14 mouse cellular contexts compared by ENCODE assay signal in the genomic region with DNA sequence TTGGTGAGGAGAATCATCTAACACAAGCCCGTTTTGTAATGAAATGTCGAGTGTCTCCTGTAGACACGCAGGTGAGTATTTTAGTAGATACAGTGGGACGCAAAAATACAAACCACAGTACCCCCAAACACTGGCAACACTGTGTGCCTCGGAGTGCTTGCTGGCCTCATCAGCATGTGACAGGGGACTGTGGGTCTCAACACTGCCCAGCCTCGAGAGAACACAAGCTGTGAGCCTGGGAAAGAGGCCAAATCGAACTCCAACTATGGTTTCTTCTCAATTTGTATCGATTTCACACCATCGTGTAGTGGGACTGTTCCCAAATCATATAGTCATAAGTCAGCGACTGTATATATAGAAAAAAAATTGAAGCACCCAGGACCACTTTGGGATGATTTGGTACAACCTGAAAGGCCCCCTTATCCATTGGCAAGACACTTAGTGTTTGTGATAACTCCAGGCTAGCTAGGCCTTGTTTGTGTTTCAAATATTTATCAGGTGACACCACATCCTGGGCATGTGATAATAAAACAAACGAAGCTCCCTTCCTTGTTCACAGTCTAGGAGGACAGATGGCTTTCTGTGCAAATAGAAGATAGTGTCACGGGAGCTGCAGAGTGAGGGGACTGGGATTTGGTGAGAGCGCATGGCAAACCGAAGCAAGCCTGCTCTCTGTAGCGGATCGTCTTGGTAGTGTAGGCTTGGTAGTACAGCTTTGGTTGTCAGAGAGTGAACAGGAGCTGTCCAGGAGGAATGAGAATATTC. TPM values are rescaled to one million over a fixed set of nuclear protein-coding genes. Genes with fewer than 3 reads are reported as not detected.
DNase-seq lines count a peak whose midpoint lies in the region; ATAC-seq and TF ChIP-seq lines count a peak whose summit lies in the region.
"Had no signal": no experiment of that assay in that cellular context is flagged by ENCODE, and none has a peak within 500 bp of the region (broad histone marks: within the 10 kb centered on the region; RNA-seq: fewer than 3 reads in every experiment).

No protein-coding gene starts in this region.

- ATAC-seq in heart, embryonic 11.5 days (replicated peaks; ENCODE audit: insufficient number of reproducible peaks, low FRiP score, low TSS enrichment), result no peak
- peak; percentile 71 for ATAC-seq in forebrain, postnatal 0 days
- ATAC-seq: intestine, embryonic 15.5 days had no signal

- peaks cover 44% of the 10 kb centered on the region for H3K4me1 ChIP-seq in heart, embryonic 11.5 days (ENCODE audit: control insufficient read depth, insufficient read depth, low read length)
- H3K4me1 ChIP-seq in forebrain, postnatal 0 days (ENCODE audit: insufficient read depth), result no peaks in the 10 kb centered on the region

- H3K4me2 ChIP-seq in heart, embryonic 11.5 days, result no peak overlapping the region
- no peak overlapping the region for H3K4me2 ChIP-seq in forebrain, postnatal 0 days (ENCODE audit: low read depth)
- H3K4me2 ChIP-seq: embryonic facial prominence, embryonic 15.5 days; intestine, embryonic 15.5 days; neural tube, embryonic 13.5 days had no signal

- peak; percentile 45 for DNase-seq in cerebellum, adult 11-12 months
- DNase-seq in cerebellum, postnatal 36 days, result no peak
- no peak for DNase-seq in heart, postnatal 36 days
- peak; percentile 52 for DNase-seq in layer of hippocampus, adult 9-11 months
- DNase-seq in layer of hippocampus, postnatal 36 days, result no peak
- DNase-seq in forebrain, postnatal 0 days, result peak; percentile 40
- no peak for DNase-seq in retina, postnatal 1 day
- DNase-seq: thymus, postnatal 14 days had no signal

- H3K27ac ChIP-seq in heart, embryonic 11.5 days (ENCODE audit: low read depth, low read length), result peak overlapping the region; percentile 46
- no peak overlapping the region for H3K27ac ChIP-seq in forebrain, postnatal 0 days (ENCODE audit: low read depth, low read length)
- H3K27ac ChIP-seq: embryonic facial prominence, embryonic 15.5 days; intestine, embryonic 15.5 days; liver, embryonic 14.5 days; neural tube, embryonic 13.5 days had no signal

- H3K9me3 ChIP-seq in heart, embryonic 11.5 days (replicated peaks; ENCODE audit: control insufficient read depth, low read length), result no peaks in the 10 kb centered on the region
- H3K9me3 ChIP-seq in forebrain, postnatal 0 days (ENCODE audit: low read length), result no peaks in the 10 kb centered on the region
- H3K9me3 ChIP-seq: embryonic facial prominence, embryonic 15.5 days; intestine, embryonic 15.5 days; megakaryocyte, embryonic 14.5 days; neural tube, embryonic 13.5 days had no signal

- H3K27me3 ChIP-seq in heart, embryonic 11.5 days (ENCODE audit: control insufficient read depth, insufficient read depth, low read length), result no peaks in the 10 kb centered on the region
- no peaks in the 10 kb centered on the region for H3K27me3 ChIP-seq in forebrain, postnatal 0 days (ENCODE audit: insufficient read depth, low read length)
- H3K27me3 ChIP-seq: embryonic facial prominence, embryonic 15.5 days; intestine, embryonic 15.5 days; neural tube, embryonic 13.5 days had no signal

- no peaks in the 10 kb centered on the region; the same call in 1 of the 2 replicates for H3K36me3 ChIP-seq in heart, embryonic 11.5 days (ENCODE audit: control insufficient read depth, insufficient read depth, low read length)
- H3K36me3 ChIP-seq in forebrain, postnatal 0 days (ENCODE audit: insufficient read depth), result no peaks in the 10 kb centered on the region
- H3K36me3 ChIP-seq: embryonic facial prominence, embryonic 15.5 days; intestine, embryonic 15.5 days; neural tube, embryonic 13.5 days had no signal

- TF ChIP-seq CTCF in forebrain, postnatal 0 days (IDR thresholded peaks at IDR 0.05; ENCODE audit: low read depth), result no peak

- WGBS in heart, embryonic 11.5 days (ENCODE audit: insufficient replicate concordance), result 54% methylated on average over 16 of the region's 16 CpGs
- WGBS in forebrain, postnatal 0 days, result 63% methylated on average over 16 of the region's 16 CpGs

- no peak overlapping the region for H3K4me3 ChIP-seq in heart, embryonic 11.5 days (ENCODE audit: low read depth, low read length)
- H3K4me3 ChIP-seq in forebrain, postnatal 0 days (ENCODE audit: low read depth, low read length), result no peak overlapping the region
- H3K4me3 ChIP-seq: embryonic facial prominence, embryonic 15.5 days; intestine, embryonic 15.5 days; megakaryocyte, embryonic 14.5 days; neural tube, embryonic 13.5 days had no signal

- no peak overlapping the region; the same call in 1 of the 2 replicates for H3K9ac ChIP-seq in heart, embryonic 11.5 days (ENCODE audit: low read depth, low read length)
- no peak overlapping the region for H3K9ac ChIP-seq in forebrain, postnatal 0 days
- H3K9ac ChIP-seq: embryonic facial prominence, embryonic 15.5 days; intestine, embryonic 15.5 days; liver, embryonic 14.5 days; neural tube, embryonic 13.5 days had no signal

- intact Hi-C loops in heart, postnatal 36 days (cut with DNase I), result no loop called here

RNA-seq across cellular contexts. Expression of a gene that starts 53.1 kb away (rescaled TPM):
- polyA plus RNA-seq in heart, embryonic 11.5 days (2014; fragmentation: Nextera tagmentation; extraction: Ambion mirVana), result 26.0 and 30.6 TPM in 2 replicates
- total RNA-seq in heart, postnatal 36 days (2021), result 10 to 100 TPM; 26.6 to 29.8 TPM
- 100 to 1,000 TPM; 107 to 119 TPM for total RNA-seq in layer of hippocampus, postnatal 36 days (2021)
- 4.3 and 5.0 TPM in 2 replicates for total RNA-seq in forebrain, postnatal 0 days (2014; rRNA removed)
- 1.3 and 2.9 TPM in 2 replicates for polyA plus RNA-seq in forebrain, postnatal 0 days (2015; fragmentation: Nextera tagmentation; extraction: Ambion mirVana)

Comparison
In these comparisons a context has a peak if more than half of its experiments do, and no peak if none do; other contexts are left out.
1. DNase-seq: peak in cerebellum, adult 11-12 months (single experiment), layer of hippocampus, adult 9-11 months (single experiment) and forebrain, postnatal 0 days (single experiment); none in cerebellum, postnatal 36 days (0 of 2), heart, postnatal 36 days (0 of 2), layer of hippocampus, postnatal 36 days (0 of 2) and retina, postnatal 1 day (single experiment).